Mouse (Mus musculus) cerebellum, adult (tissue): ENCODE results near the gene Ttll5.

Experiments used
- ATAC-seq: cut with Nextera tagmentation; 2 replicates; pipeline ENCODE4 v1.9.2; 2017; ENCODE audit warnings: mild to moderate bottlenecking, moderate library complexity, mixed read lengths; ENCODE audit not compliant: insufficient number of reproducible peaks, low FRiP score, low TSS enrichment

Ttll5 gene

GRCm38 (mm10) chr12:85837765-85838164 is 13.3 kb downstream of the Ttll5 start:
- ATAC-seq = no peak

DNA sequence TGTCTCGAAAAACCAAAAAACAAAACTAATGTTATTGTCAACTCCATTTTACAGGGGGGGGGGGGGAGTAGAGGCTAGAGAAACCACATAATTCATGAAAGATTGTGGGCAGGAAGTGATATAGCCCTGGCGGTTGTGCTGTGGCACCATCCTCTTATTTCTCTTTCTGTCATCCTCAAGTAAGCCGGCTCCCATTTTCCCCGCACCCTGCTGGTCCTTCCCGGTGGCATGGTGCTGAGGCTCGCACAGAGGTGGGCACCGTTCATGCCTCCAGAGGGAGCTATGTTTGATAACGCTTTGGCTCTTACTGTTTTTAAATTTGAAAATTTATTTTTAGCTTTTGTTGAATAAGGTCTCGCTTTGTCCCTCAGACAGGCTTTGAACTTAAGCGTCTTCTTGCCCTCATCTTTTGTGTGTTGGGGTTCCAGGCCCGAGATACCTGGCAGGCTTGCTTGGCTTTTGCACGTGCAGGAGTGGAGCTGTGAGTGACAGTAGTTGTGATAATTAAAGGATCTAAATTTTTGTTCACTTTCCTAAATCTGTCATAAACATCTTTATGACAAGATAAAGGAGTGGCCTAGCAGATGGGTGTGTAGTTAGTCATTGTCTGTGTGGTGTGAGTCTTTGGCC is 15.0 kb downstream of the Ttll5 start:
- ATAC-seq = no peak

DNA sequence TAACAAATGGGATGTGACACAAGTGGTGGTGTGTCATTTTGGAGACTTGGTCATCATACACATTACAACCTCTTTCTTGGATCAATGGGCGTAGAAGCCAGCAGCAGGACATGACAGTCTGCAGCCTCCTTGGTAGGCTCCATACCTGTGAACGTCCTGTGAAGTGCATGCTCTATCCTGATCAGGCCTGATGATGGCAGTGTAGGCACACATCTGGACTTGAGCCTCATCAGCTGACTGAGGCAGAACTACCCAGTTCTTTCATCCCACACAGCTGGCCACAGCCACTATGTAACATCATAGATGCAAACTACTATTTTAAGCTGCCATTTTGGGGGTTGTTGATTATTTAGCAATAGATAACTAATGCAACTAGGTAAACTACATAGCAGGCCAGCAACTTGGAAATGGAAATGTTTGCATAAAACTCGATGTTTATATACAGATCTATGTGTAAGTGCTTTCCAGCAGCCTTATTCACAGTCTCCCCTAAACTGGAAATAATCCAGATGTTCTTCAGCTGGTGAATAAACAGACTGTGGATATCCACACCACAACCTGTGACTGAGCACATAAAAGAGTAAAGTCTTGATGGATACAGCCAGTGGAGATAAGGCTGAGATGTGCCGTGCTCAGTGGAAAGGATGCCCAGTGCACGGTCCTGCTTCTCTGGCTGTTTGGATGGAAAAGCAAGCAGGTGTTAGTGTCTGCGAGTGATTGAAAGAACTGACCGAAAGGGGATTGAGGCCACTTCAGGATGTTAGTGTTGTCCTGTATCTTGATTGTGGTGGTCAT is 23.9 kb downstream of the Ttll5 start:
- ATAC-seq = no peak

DNA sequence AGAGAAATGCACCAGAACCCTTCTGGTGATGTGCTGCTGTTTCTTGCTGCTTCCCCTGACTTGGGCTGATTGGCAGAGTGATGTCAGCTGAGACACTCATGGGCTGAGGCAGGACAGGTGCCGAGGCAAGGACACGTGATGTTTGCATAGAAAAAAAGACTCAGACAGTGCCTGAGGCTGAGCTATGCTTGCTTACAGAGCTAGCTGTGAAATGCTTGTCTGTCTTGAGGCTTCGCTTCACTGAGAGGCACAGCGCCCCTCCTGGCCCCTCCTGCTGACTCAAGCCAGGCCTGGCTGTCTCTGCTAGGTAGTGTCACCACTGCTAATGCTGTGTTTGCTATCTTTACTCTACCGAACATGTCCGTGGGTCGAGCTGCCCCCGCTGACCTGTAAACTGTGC is 26.2 kb downstream of the Ttll5 start:
- no peak for ATAC-seq

DNA sequence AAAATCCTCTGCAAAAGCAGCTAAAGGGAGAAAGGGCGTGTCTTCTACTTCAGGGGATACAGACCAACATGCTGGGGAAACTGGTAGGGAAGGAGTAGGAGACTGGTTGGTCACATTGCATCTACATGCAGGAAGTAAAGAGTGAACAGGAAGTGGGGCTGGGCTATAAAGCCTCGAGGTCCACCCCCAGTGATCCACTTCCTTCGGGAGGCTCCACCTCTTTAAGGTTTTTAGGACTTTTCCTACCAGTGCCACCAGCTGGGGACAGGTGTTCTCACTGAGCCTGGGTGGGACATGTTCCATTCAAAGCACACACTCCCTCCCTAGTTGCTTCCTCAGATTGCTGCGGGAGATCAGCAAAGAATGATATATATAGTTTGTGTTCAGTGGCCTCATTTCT is 29.4 kb downstream of the Ttll5 start:
- no peak for ATAC-seq

DNA sequence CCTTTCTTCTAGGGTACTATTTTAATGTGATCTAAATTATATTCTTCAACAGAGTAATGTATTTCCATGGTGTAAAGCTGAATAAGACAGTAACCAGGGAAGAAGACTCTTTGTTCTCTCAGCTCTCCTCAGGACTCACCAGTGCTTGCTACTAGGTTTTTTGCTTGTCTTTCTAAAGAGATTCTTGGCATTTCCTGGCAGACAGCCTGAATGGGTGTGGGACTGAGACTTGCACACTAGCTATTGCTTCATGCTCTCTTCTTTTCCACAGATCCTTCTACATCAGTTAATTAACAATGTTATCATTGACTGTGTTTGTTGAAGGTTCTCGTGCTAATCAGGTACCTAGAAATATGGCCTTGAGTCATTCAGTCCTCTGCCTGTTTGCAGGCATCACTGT is 29.8 kb downstream of the Ttll5 start:
- ATAC-seq = no peak

GRCm38 (mm10) chr12:85857300-85857699 is 32.8 kb downstream of the Ttll5 start:
- ATAC-seq = no peak

DNA sequence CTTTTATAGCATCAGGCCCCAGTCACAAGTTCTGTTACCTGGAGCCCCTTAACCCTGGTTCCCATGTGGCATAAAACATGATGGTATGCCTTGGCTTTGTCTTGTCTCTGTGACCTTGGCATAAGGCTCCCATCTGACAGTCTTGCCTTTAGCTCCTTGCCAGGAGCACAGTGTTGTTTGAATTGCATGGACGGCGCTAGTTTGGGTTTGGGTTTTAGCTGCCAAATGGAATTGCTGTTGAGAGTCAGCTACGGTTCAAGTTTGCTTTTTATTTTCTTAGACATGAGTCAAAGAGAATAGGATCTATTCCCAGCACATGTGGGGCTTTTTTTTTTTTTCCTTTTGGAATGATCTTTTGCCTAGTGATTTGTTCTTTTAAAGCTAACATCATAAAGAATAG is 34.7 kb downstream of the Ttll5 start:
- no peak for ATAC-seq

DNA sequence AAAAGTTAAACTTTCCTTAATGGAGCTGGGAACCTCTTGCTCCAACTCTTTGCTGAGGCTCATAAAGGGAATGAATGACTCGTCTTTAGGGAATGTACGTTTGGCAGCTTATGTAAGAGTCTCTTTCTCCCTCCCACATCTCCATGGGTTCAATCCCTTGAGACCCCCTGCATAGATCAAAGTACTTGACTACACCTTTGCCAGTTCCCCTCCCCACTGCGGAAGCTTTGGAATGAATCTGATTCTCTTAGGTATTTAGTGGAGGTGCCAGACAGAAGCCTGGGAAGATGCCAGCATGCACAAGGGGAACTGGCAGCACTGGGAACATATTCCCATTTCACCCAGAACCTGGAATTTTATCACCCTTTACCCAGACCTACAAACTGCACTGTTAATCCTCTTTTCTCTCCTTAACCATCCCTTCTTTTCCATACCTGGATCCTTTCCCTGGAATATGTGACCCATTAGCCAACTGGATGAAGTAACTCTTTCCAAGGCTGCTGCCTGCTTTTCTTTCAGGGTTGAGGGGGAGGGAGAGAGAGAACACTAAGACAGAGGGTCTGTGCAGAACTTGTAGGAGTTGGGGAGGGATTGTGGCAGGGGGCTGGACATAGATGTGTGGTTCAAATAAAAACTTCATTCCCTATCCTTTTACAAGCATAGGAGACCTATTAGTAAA is 35.2 kb downstream of the Ttll5 start:
- no peak for ATAC-seq

DNA sequence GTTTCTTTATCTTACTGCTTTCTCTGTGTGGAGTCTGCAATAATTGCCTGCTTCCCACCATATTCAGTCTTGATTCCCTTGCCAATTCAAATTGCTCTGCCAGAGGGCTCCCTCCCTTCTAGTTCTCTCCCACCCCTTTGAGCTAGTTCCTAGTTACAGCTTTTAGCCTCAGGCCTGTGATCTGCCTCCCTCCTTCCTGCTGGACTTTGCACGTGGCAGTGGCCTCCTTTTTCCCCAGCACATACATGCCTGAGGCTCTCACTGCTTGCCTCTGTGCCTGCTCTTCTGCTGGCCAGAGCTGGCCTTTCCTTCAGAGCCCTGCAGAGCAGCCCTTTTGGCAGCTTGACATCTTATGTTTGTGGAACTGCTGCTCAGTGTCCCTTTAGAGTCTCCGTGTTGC is 38.1 kb downstream of the Ttll5 start:
- ATAC-seq = no peak

- no peak for ATAC-seq
Observed at GRCm38 (mm10) chr12:85865526-85865925, 41.1 kb downstream of the Ttll5 start.

GRCm38 (mm10) chr12:85866624-85867023 is 42.2 kb downstream of the Ttll5 start:
- no peak for ATAC-seq

- no peak for ATAC-seq
Observed at GRCm38 (mm10) chr12:85867125-85867524, 42.7 kb downstream of the Ttll5 start.

DNA sequence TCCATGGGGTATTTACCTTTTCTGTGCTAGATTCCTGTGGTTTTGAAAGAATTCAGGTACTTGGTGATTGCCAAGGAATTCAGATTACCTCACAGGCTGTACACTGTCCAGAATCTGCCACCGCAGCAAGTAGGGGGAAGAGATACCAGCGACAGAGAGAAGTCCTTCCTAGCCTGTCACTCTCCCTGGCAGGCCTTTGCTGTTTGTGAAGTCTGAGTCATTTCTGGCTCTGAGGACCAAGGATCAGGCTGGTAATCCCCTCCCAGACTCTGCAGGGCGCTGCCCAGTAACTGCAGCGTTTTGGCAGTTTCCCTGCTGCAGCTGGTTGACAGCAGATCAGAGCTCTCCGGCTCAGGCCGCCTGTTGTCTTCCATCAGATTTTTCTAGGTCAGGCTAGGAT is 45.0 kb downstream of the Ttll5 start:
- peak; percentile 92 for ATAC-seq

DNA sequence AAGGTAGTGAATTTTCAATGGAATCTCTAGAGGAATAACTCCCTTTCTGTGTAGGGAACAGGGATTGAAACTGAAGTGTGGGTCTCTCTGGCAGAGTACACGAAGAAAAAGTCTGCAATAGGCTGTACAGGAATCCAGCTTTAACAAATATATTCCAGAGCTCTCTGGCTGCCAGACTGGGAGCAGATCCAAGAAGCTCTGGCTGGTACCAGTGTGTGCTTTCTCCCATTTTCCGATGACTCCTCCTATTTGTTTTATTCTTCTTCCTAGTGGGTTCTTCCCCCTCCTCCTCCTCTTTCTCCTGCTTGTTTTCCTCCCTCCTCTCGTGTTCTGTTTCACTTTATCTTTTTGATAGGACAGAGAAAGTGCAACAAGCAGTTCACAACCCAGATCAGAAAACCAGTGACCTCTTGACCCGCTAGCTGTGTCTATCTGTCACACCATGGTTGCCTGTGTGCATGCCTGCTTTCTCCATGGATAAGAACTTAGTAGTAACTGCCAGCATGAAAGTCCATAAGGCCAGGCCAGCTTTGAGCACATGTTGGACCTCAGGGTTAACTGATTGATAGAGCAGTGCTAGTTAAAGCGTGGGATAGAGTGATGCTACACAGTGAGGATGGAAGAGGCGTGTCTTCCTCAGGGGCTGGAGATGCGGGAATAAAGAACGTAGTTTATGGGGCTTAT is 55.3 kb downstream of the Ttll5 start:
- no peak for ATAC-seq

DNA sequence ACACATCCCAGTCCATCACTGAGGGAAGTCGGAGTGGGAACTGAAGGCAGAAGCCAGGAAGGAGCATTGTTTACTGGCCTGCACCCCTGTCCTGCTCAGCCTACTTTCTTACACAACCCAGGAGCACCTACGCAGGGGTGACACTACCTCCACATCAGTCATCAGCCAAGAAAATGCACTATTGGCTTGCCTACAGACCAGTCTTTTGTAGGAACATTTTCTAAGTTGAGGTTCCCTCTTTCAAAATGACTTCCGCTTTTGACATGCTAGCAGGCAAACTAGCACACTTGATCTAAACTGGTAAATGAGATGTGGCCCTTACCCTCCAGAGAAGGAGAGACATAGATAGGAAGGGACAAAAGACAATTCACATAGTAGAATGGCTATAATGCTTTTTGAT is 60.6 kb downstream of the Ttll5 start:
- no peak for ATAC-seq

DNA sequence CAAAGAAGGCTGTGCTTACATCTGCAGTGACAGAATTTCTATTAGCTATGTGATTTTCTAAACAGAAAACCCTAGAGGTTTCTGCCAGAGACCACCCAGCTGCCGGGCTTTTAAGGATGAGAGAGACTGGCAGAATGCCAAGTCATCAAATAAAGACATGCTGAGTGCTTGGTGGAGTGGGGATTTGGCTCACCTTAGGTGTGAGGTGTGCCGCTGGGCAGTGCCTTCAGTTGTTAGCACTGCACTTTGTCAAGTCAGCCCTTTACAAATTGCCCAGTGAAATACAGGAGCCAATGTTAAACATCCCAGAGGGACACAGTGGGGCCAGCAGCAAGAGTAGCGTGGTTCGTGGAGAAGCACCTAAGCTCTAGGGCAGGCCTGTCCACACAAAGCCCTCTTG is 65.6 kb downstream of the Ttll5 start:
- ATAC-seq = no peak

GRCm38 (mm10) chr12:85903986-85904385 is 79.5 kb downstream of the Ttll5 start:
- ATAC-seq = no peak

- no peak for ATAC-seq
Observed at GRCm38 (mm10) chr12:85905666-85906065, 81.2 kb downstream of the Ttll5 start.

- no peak for ATAC-seq
Observed at GRCm38 (mm10) chr12:85907896-85908295, 83.4 kb downstream of the Ttll5 start.

GRCm38 (mm10) chr12:85910811-85911210 is 86.4 kb downstream of the Ttll5 start:
- ATAC-seq = no peak
